Mouse (Mus musculus): ENCODE results near the gene Ppp1r14d.

DNA sequence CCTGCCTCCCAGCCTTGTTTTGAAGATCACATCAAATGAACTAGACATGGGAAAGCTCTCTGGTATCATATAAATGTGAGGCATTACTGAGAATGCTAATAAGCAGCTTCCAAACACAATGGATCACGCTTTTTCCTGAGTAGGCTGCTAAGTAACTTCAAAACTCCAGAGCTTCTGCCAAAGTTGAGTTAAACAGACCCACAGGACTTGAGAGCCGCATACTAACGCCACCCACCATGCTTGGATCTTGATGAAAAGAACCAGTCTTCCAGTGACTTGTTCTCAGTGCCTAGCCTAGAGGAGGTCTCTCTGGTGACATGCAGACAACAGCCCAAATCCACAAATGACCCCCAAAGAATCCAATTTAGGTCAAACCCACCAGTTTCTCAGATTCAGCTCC, 30.8 kb downstream of the Ppp1r14d start:
- TF ChIP-seq FLI1 (IDR thresholded peaks at IDR 0.05; ENCODE audit: low read length) (no peak), GATA1 (IDR thresholded peaks at IDR 0.05; ENCODE audit: borderline replicate concordance, low read length) (no peak)

Measured in megakaryocyte, embryonic 14.5 days (primary cell).